27 mouse cellular contexts compared by ENCODE assay signal in the genomic region with DNA sequence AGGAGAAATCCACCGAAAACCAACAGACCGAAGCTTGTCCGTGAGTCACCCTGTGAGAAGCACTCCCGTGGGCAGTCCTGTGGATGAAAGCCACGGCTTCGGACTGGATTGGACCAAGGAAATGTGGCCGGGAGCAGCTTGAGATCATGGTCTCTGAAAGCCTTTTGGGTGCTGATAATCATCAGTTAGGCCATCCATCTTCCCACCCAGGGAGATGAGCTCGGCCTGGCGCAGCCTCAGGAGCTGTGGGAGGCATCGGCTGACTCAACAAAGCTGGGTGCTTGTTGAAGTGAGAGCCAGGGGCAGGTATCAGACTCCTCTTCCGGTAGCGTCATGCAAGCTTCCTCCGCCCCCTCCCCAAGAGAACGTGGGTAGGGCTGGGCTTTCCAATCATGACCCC.
DNase-seq lines count a peak whose midpoint lies in the region; ATAC-seq and TF ChIP-seq lines count a peak whose summit lies in the region.
"Had no signal": no experiment of that assay in that cellular context is flagged by ENCODE, and none has a peak within 500 bp of the region (broad histone marks: within the 10 kb centered on the region; RNA-seq: fewer than 3 reads in every experiment).

No protein-coding gene starts in this region.

- H3K27ac ChIP-seq in heart, embryonic 13.5 days (replicated peaks): no peak overlapping the region
- H3K27ac ChIP-seq in testis, adult 2 months (ENCODE audit: control insufficient read depth, insufficient read depth, low read depth, low read length): no peak overlapping the region
- H3K27ac ChIP-seq: forebrain, embryonic 10.5 days; forebrain, embryonic 13.5 days; heart, embryonic 15.5 days; hindbrain, embryonic 14.5 days; hindbrain, postnatal 0 days had no signal

- H3K27me3 ChIP-seq in heart, embryonic 13.5 days (replicated peaks): no peaks in the 10 kb centered on the region
- H3K27me3 ChIP-seq in testis, adult 2 months (ENCODE audit: control insufficient read depth, insufficient read depth, low read length): no peaks in the 10 kb centered on the region
- H3K27me3 ChIP-seq: CH12.LX; forebrain, embryonic 13.5 days; heart, embryonic 15.5 days had no signal

- peak; percentile 73 for DNase-seq in heart, adult 11 months
- DNase-seq in heart, adult 9 months (ENCODE audit: low spot score in 2 of 2): no peak
- DNase-seq in heart, postnatal 4 days: no peak
- DNase-seq in testis, postnatal 14 days (ENCODE audit: low spot score): no peak
- no peak for DNase-seq in T-cell, adult 2 months (ENCODE audit: low spot score)
- DNase-seq: adrenal gland, adult 8-10 months; adrenal gland, postnatal 25 days; B cell, adult 2 months; cerebellum, adult 18-20 months; cerebellum, adult 9-10 months; cerebellum, postnatal 14 days; gastrocnemius, postnatal 25 days; heart, postnatal 36 days; kidney, adult 18-20 months had no signal

- WGBS in heart, embryonic 13.5 days: 69% methylated on average over 14 of the region's 14 CpGs

- peak overlapping the region; percentile 27 for H3K4me2 ChIP-seq in heart, embryonic 13.5 days
- H3K4me2 ChIP-seq: forebrain, embryonic 13.5 days; heart, embryonic 15.5 days; hindbrain, embryonic 14.5 days had no signal

- ATAC-seq in heart, embryonic 13.5 days (ENCODE audit: extremely low read depth, insufficient number of reproducible peaks, low FRiP score, low TSS enrichment): no peak
- ATAC-seq: activated CD4-positive, CD25-positive, alpha-beta regulatory T cell, adult 4 months; forebrain, embryonic 13.5 days; forebrain, embryonic 16.5 days; hindbrain, postnatal 0 days; inflammation-experienced regulatory T-cells, adult 6 months; intestine, embryonic 16.5 days had no signal

- H3K4me1 ChIP-seq in heart, embryonic 13.5 days: no peaks in the 10 kb centered on the region
- peaks cover 16% of the 10 kb centered on the region for H3K4me1 ChIP-seq in testis, adult 2 months (ENCODE audit: control insufficient read depth, insufficient read depth, low read length)
- H3K4me1 ChIP-seq: forebrain, embryonic 13.5 days; heart, embryonic 15.5 days had no signal

- no peaks in the 10 kb centered on the region for H3K36me3 ChIP-seq in heart, embryonic 13.5 days
- H3K36me3 ChIP-seq in testis, adult 2 months (ENCODE audit: control insufficient read depth, insufficient read depth, low read length): no peaks in the 10 kb centered on the region
- H3K36me3 ChIP-seq: forebrain, embryonic 10.5 days; G1E; heart, embryonic 15.5 days had no signal

- H3K4me3 ChIP-seq in heart, embryonic 13.5 days: peak overlapping the region; percentile 17
- H3K4me3 ChIP-seq in testis, adult 2 months (ENCODE audit: control insufficient read depth, low read depth, low read length): peak overlapping the region; percentile 85
- H3K4me3 ChIP-seq: forebrain, embryonic 10.5 days; forebrain, embryonic 13.5 days; heart, embryonic 15.5 days had no signal

- no peak for TF ChIP-seq POLR2A in testis, adult 2 months (IDR thresholded peaks at IDR 0.05; ENCODE audit: control insufficient read depth, low read depth, low read length)

- no peak for TF ChIP-seq CTCF in testis, adult 2 months (IDR thresholded peaks at IDR 0.05; ENCODE audit: control insufficient read depth, insufficient read depth, insufficient replicate concordance, low read depth, low read length)

- 0 out of 2 replicates have a peak, but pooled peaks cover 3% of the 10 kb centered on the region for H3K9me3 ChIP-seq in heart, embryonic 13.5 days
- H3K9me3 ChIP-seq: forebrain, embryonic 13.5 days; heart, embryonic 15.5 days had no signal

- H3K9ac ChIP-seq in heart, embryonic 13.5 days: no peak overlapping the region
- H3K9ac ChIP-seq: forebrain, embryonic 13.5 days; heart, embryonic 15.5 days; hindbrain, embryonic 14.5 days had no signal
